Mouse (Mus musculus): ENCODE results near the gene Hbb-bt.

GRCm38 (mm10) chr7:103771494-103771893, 42.3 kb downstream of the Hbb-bt start, which contains the start of gene Olfr69:
- TF ChIP-seq POLR2A (IDR thresholded peaks at IDR 0.05; ENCODE audit: borderline replicate concordance, extremely low read depth, insufficient read depth, insufficient read length, poor library complexity, severe bottlenecking) = no peak
- no peak for TF ChIP-seq CTCF (IDR thresholded peaks at IDR 0.05; ENCODE audit: borderline replicate concordance, extremely low read depth, insufficient read depth, insufficient read length)

All from brain, embryonic 14.5 days (tissue).